Mouse (Mus musculus): ENCODE data around the gene Arid3a. TPM values are rescaled to one million over a fixed set of nuclear protein-coding genes. Genes with fewer than 3 reads are reported as not detected.
A peak's percentile ranks its signal among the peaks of the same experiment; 100 is the strongest.

Arid3a gene
- total RNA-seq, 2 experiments from 2014 or later, result 1.8 to 2.1 TPM

DNA sequence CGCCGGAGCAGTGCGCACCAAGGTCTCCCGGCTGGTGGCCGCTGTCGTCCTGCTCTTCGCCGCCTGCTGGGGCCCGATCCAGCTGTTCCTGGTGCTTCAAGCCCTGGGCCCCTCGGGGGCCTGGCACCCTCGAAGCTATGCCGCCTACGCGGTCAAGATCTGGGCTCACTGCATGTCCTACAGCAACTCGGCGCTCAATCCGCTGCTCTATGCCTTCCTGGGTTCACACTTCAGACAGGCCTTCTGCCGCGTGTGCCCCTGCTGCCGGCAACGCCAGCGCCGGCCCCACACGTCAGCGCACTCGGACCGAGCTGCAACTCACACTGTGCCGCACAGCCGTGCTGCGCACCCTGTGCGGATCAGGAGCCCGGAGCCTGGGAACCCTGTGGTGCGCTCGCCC lies 5.3 kb upstream of the Arid3a start:
- no peak overlapping the region for H3K27ac ChIP-seq
- no peak for DNase-seq
- TF ChIP-seq CTCF (IDR thresholded peaks at IDR 0.05), result no peak
- H3K4me3 ChIP-seq, result peak overlapping the region; percentile 50
- intact Hi-C loops (cut with DNase I), result no loop called here

DNA sequence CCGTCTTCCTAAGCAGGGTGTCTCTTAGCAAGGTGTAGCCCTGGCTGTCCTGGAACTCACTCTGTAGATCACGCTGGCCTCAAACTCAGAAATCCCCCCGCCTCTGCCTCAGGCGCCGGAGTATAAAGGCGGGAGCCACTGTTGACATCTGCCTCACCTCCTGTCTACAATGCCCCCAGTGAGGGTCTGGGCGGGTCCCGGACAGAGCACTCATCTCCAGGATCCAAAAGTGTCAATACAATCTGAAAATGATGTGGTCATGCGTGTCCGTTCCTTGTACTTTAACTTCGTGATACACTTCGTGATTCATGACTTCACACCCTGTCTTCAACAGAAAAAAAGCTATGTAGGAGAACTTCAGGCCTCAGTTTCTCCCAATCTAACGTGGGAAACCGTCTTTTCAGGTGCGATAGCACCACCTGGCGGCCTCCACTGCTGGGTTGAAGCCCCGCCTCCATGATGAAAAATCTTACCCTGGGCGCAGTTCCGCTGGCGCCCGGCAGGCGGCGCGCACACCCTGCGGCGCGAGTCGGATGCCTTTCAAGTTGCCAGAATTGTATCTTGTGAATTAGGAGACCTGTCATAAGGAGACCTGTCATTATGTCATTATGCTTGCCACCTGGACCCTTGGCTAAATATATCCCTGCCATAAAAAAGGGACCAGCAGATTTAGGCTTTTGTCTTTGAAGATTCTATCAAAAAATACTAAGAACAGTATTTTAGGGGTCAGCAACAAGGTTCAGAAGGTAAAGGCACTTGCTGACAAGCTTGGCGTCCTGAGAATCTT lies 1.7 kb upstream of the Arid3a start:
- no peak overlapping the region; the same call in 1 of the 2 replicates for H3K4me3 ChIP-seq
- H3K27ac ChIP-seq, result peak overlapping the region; percentile 94; the same call in 1 of the 2 replicates
- intact Hi-C loops (cut with DNase I), result loop anchor here (1.0 to 2.0 kb wide), 4 partner anchors 32 to 91 kb away; no protein-coding TSS in a partner anchor

DNA sequence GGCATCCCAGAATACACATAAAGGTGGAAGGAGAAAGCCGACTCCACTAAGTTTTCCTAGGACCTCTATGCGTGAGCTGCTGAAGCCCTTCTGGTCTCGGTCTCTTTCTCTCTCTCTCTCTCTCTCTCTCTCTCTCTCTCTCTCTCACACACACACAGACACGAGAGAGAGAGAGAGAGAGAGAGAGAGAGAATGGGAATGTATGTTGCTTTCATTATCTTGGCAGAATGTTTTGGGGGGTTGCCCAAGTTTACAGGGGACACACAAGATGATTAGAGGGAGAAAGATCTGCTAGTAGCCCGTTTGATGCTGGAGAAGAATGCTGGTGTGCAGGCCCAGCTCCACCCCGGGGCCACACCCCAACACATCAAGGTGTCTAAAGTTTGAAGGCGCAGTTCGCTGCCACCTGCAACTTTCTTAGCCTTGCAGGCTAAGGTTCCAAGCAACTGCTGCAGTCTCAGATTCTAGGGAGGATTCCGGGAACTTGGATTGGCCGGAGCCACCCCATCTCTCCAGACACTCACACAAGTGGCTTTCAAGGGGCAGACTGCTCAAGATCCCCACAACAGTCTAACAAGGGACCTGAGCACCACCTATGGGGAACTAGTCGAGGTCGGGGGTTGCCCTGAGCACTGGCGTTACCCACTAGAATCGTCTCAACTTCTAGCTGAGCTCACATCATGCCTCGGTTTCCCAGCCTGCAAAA lies 905 bp upstream of the Arid3a start:
- DNase-seq, result no peak
- H3K4me3 ChIP-seq, result peak overlapping the region; percentile 91
- intact Hi-C loops (cut with DNase I), result loop anchor here (1.0 to 2.0 kb wide), 4 partner anchors 32 to 92 kb away; no protein-coding TSS in a partner anchor
- H3K27ac ChIP-seq, result peak overlapping the region; percentile 94
- no peak for TF ChIP-seq CTCF (IDR thresholded peaks at IDR 0.05)

More for the DNA sequence above, 1.7 kb upstream of the Arid3a start:
- DNase-seq, result peak; percentile 90
- TF ChIP-seq CTCF (IDR thresholded peaks at IDR 0.05), result no peak; the same call in 1 of the 2 replicates

DNA sequence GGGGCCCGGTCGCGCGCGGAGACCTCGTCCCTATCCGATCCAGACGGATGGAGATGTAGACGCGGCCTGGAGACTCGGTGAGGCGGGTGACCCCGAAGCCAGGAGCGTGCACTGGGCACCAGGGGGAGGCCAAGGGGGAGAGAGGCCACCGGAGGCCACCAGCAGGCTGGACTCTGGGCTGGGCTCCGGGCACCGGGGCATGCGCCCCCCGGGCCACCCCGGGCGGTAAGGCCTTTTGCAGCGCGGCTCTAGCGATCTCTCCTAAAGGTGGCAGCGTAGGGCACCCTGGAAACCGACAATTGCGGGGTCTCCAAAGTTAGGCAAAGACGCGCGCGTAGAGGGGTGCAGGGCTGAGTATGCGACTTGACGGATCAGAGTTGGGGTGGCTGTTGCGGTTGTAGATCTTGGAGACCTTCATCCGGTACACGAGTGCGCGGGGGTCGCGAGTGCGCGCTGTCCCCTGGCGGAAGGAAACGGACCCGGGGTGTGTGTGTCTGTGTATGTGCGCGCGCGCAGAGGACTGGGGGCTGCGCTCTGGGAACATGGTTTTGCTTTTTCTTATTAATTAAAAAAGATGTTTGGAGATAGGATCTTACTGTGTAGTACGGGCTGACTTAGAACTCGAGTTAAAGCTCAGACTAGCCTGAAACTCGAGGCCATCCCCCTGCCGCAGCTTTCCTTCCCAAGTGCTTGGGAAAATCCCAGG lies 634 bp downstream of the Arid3a start:
- DNase-seq, result peak; percentile 65
- intact Hi-C loops (cut with DNase I), result no loop called here
- TF ChIP-seq CTCF (IDR thresholded peaks at IDR 0.05), result peak; percentile 29
- Histone ChIP-seq H3K27ac (peak overlapping the region; percentile 94), H3K4me3 (peak overlapping the region; percentile 91)

DNA sequence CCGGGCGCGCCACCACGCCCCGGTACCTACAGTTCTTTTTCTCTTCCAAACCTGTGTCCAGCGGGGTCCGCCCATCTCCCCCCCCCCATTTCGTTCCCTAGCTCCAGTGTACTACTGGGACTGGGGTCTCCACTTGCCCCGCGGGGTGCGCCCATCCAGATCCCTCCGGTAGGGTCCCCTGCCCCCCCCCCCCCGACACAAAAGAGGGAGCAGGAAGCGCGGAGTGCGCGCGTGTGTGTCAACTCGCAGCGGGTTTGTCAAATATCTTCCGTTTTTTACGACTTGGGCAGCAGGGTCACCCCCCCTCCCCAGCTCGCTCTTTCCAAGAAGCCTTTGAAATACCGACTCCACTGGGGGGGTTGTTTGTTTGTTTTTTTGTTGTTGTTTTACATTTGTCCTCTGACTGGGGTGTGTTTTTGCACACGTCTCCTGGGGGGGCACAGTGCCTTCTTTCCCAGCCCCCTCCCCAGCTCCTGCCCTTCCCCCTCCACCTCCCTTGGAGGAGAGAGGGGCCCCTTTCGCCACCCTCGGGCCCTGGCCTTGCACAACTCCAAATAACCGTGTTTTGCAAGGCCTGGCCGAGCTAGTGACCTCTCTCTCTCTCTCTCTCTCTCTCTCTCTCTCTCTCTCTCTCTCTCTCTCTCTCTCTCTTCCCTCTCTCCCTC lies 1.3 kb downstream of the Arid3a start:
- H3K27ac ChIP-seq, result peak overlapping the region; percentile 94
- H3K4me3 ChIP-seq, result peak overlapping the region; percentile 91
- no peak for TF ChIP-seq CTCF (IDR thresholded peaks at IDR 0.05)
- DNase-seq, result peak; percentile 34
- intact Hi-C loops (cut with DNase I), result no loop called here

DNA sequence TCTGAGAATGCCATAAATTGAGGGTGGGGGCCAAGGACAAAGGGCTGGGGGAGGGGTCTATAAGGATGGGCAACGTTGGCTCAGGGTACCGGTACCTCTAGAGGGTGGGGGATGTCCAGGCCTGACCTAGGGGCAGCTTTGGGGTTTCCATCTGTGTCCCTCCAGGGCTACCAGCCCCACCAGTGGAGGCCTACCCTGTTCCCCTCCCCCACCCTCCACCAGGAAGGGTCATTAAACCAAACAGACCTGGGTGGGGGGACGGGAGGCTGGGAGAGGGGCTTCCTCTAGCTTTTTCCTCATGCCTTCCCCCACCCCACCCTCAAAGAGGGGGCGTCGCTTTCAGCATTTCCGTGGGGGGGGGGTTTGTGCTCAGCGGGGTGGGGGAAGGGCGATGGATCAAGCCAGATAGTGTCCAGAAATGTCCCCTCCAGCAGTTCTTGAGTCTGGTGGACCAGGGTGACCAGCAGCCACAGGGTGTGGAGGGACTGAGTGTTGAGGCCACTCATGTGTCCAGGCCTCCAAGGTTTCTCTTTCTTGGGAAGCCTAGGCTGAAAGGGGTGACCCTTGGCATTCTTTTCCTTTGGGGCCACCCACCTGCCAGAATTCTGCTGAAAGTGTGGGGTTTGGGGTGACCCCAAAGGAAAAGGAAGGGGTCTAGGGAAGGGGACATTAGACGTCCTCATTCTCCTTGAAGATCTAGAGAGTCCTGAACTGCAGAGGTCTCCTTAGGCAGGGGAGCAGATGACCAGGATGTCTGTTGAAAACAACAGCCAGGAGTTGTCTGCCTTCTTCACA lies 2.3 kb downstream of the Arid3a start:
- TF ChIP-seq CTCF (IDR thresholded peaks at IDR 0.05), result no peak
- Histone ChIP-seq H3K4me3 (peak overlapping the region; percentile 11; the same call in 1 of the 2 replicates), H3K27ac (no peak overlapping the region)
- intact Hi-C loops (cut with DNase I), result no loop called here
- no peak for DNase-seq

DNA sequence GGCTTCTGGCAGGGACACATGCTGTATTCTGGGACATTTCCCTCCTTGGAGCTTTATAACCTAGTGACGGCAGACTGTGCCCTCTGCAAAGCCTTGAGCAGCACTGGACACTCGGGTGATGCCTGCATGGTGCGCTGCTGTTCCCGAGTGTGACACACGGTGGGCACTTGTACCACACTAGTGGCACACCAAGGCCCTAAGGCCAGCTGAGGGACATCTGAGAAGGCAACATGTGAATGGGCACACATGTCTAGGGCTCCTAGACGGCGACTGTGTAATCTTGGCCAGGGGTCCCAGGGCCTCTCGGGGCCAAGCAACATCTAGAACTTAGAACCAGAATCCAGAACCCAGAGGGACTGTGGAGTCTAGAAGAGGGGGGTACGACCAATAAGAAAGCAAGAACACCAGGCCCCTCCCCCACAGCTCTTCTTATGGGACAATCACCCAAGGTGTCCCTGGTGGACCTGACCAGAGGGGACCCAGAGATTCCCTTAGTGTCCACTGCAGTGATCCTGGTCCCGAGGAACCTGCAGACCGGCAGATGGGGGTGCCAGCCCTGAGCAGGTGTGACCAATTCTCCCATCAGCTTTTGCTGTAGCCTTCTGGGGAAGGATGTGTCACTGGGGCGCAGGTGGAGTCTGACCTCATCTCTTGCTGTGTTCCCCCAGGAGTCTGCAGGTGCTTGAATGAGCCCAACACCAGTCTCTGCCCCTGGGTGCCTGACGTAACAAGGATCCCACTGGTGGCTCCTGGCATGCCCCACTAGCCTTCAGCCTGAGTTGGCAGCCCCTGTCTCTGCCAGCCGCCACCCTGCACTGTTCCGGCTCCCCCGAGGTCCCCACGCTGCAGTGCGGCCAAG lies 3.4 kb downstream of the Arid3a start:
- intact Hi-C loops (cut with DNase I), result no loop called here
- Histone ChIP-seq H3K4me3 (no peak overlapping the region), H3K27ac (no peak overlapping the region)
- no peak for TF ChIP-seq CTCF (IDR thresholded peaks at IDR 0.05)
- DNase-seq, result no peak

DNA sequence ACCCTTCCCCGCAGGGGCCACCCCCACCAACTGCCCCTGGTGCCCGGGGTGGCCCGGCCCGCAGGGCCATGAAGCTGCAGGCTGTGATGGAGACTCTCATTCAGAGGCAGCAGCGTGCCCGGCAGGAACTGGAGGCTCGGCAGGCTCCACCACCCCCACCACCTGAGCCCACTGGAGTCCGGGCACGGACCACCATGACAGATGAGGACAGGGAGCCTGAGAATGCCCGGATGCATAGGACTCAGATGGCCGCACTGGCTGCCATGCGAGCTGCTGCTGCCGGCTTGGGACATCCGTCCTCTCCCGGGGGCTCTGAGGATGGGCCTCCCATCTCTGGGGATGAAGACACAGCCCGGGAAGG lies 4.0 kb downstream of the Arid3a start:
- no peak overlapping the region for H3K4me3 ChIP-seq
- intact Hi-C loops (cut with DNase I), result no loop called here
- no peak for DNase-seq
- H3K27ac ChIP-seq, result no peak overlapping the region
- TF ChIP-seq CTCF (IDR thresholded peaks at IDR 0.05), result no peak

DNA sequence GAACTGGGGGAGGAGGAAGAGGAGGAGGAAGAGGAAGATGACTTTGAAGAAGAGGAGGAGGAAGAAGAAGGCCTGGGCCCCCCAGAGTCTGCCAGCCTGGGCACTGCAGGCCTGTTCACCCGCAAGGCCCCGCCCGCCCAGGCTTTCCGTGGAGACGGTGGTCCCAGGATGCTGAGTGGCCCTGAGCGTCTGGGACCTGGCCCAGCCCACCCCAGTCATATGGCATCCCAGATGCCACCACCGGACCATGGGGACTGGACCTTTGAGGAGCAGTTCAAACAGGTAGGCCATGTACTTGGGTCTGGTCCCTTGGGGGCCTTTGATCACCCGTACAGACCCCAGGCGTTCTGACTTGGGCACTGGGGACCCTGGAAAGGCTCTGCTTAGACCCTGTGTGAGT lies 5.0 kb downstream of the Arid3a start:
- Histone ChIP-seq H3K27ac (peak overlapping the region; percentile 77; the same call in 1 of the 2 replicates), H3K4me3 (no peak overlapping the region)
- intact Hi-C loops (cut with DNase I), result no loop called here
- no peak for DNase-seq
- no peak for TF ChIP-seq CTCF (IDR thresholded peaks at IDR 0.05)

DNA sequence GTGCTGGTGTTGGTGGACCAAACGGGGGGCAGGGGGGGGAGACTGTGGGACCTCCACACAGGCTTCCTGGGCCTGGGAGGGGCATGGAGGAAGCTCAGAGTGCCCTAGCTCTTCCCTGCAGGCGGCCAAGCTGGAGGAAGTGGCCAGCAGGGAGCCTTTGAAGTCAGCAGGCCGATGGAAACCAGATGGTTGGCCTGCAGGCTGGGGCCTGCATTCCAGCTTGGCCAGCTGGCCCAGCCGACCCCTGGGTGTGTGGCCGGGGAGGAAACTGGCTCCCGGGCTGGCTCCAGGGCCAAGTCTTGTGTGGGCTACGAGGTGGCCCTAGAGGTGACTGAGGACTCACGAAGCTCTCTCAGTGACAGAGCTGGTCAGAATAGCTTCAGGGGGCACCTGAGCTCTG lies 5.9 kb downstream of the Arid3a start:
- no peak for TF ChIP-seq CTCF (IDR thresholded peaks at IDR 0.05)
- intact Hi-C loops (cut with DNase I), result no loop called here
- peak overlapping the region; percentile 1; the same call in 1 of the 2 replicates for H3K4me3 ChIP-seq
- peak overlapping the region; percentile 77 for H3K27ac ChIP-seq
- peak; percentile 88 for DNase-seq

Measured in gastrocnemius, adult 2 months (tissue).